Mouse (Mus musculus) MEL (cell line): ENCODE data around the gene Msl2. TPM values are rescaled to one million over a fixed set of nuclear protein-coding genes. Genes with fewer than 3 reads are reported as not detected.

Source experiments
- DNase-seq: peaks from one replicate; pipeline ENCODE4 v3.0.0; 2011; ENCODE audit warnings: low read depth, low spot score
- H3K27ac ChIP-seq: 2 replicates; pipeline ENCODE4 v1.5.1; 2012; ENCODE audit warnings: low read depth, mild to moderate bottlenecking, control low read depth, low read length, moderate library complexity; ENCODE audit not compliant: control insufficient read depth
- H3K27me3 ChIP-seq, 2 experiments: fragments of 150-350 bp in 1 of 2; sonication (generic) in 1 of 2; 2 replicates each; pipeline ENCODE4 v1.6.1; 2012; ENCODE audit warnings: low read length in 2 of 2, mild to moderate bottlenecking in 2 of 2, improper control_type of control experiment in 1 of 2, moderate library complexity in 1 of 2; ENCODE audit not compliant: insufficient read depth in 2 of 2, control insufficient read depth in 1 of 2
- H3K36me3 ChIP-seq, 2 experiments: 2 replicates each; pipeline ENCODE4 v1.6.1; 2012 to 2014; ENCODE audit warnings: low read length in 2 of 2, improper control_type of control experiment in 1 of 2, inconsistent platforms in 1 of 2, mild to moderate bottlenecking in 1 of 2; ENCODE audit not compliant: insufficient read depth in 2 of 2, control insufficient read depth in 1 of 2
- H3K4me1 ChIP-seq, 2 experiments: fragments of 150-350 bp in 1 of 2; sonication (generic) in 1 of 2; 2 replicates each; pipeline ENCODE4 v1.6.1; 2012; ENCODE audit warnings: low read length in 2 of 2, improper control_type of control experiment in 1 of 2, mild to moderate bottlenecking in 1 of 2; ENCODE audit not compliant: insufficient read depth in 2 of 2, control insufficient read depth in 1 of 2
- H3K4me3 ChIP-seq, 2 experiments: fragments of 150-350 bp in 1 of 2; sonication (generic) in 1 of 2; 2 replicates each; pipeline ENCODE4 v1.5.1; 2012; ENCODE audit warnings: low read depth in 2 of 2, low read length in 2 of 2, mild to moderate bottlenecking in 2 of 2, moderate library complexity in 2 of 2, control low read depth in 1 of 2, improper control_type of control experiment in 1 of 2; ENCODE audit not compliant: control insufficient read depth in 1 of 2, insufficient read depth in 1 of 2
- H3K79me2 ChIP-seq: 2 replicates; pipeline ENCODE4 v1.6.1; 2012; ENCODE audit warnings: mild to moderate bottlenecking, low read length, moderate library complexity; ENCODE audit not compliant: control insufficient read depth, poor library complexity, insufficient read depth
- H3K9ac ChIP-seq: 2 replicates; pipeline ENCODE4 v1.6.1; 2012; ENCODE audit warnings: low read depth, mild to moderate bottlenecking, control low read depth, low read length, moderate library complexity; ENCODE audit not compliant: control insufficient read depth, poor library complexity, severe bottlenecking
- H3K9me3 ChIP-seq: fragments of 150-350 bp; sonication (generic); replicated peaks from 2 replicates; pipeline ENCODE4 v1.6.1; 2012; ENCODE audit warnings: mild to moderate bottlenecking, low read length, improper control_type of control experiment, moderate library complexity; ENCODE audit not compliant: insufficient read depth
- BHLHE40 ChIP-seq: IDR thresholded peaks from 2 replicates; pipeline ENCODE4 v1.6.1; 2012; ENCODE audit warnings: low read depth, mild to moderate bottlenecking, inconsistent platforms, low read length, improper control_type of control experiment, borderline replicate concordance
- CHD1 ChIP-seq: IDR thresholded peaks from 2 replicates; pipeline ENCODE4 v1.6.1; 2012; ENCODE audit warnings: low read depth, mild to moderate bottlenecking, inconsistent platforms, low read length, improper control_type of control experiment
- CHD2 ChIP-seq: IDR thresholded peaks from 2 replicates; pipeline ENCODE4 v1.6.1; 2011; ENCODE audit warnings: low read length, improper control_type of control experiment
- CTCF ChIP-seq, 3 experiments: IDR thresholded peaks in 2 of 3; conservative IDR thresholded peaks in 1 of 3; 2 replicates each; pipeline ENCODE4 v1.5.1; 2011 to 2012; ENCODE audit warnings: low read length in 3 of 3, low read depth in 2 of 3, mild to moderate bottlenecking in 2 of 3, improper control_type of control experiment in 1 of 3, inconsistent platforms in 1 of 3, mixed read lengths in 1 of 3, moderate library complexity in 1 of 3; ENCODE audit not compliant: control insufficient read depth in 1 of 3, insufficient read depth in 1 of 3, poor library complexity in 1 of 3, severe bottlenecking in 1 of 3
- E2F4 ChIP-seq: IDR thresholded peaks from 2 replicates; pipeline ENCODE4 v1.6.1; 2011; ENCODE audit warnings: low read depth, low read length, improper control_type of control experiment, borderline replicate concordance
- ELF1 ChIP-seq: IDR thresholded peaks from 2 replicates; pipeline ENCODE4 v1.6.1; 2014; ENCODE audit warnings: low read depth, mild to moderate bottlenecking, inconsistent platforms, low read length, improper control_type of control experiment, moderate library complexity
- EP300 ChIP-seq, 2 experiments: IDR thresholded peaks; 2 replicates each; pipeline ENCODE4 v1.6.1; 2011; ENCODE audit warnings: improper control_type of control experiment in 2 of 2, low read length in 2 of 2, low read depth in 1 of 2, mild to moderate bottlenecking in 1 of 2
- ETS1 ChIP-seq: IDR thresholded peaks from 2 replicates; pipeline ENCODE4 v1.6.1; 2012; ENCODE audit warnings: low read depth, mild to moderate bottlenecking, inconsistent platforms, low read length, improper control_type of control experiment, moderate library complexity
- GABPA ChIP-seq: IDR thresholded peaks from 2 replicates; pipeline ENCODE4 v1.6.1; 2012; ENCODE audit warnings: low read depth, mild to moderate bottlenecking, inconsistent platforms, low read length, improper control_type of control experiment, moderate library complexity
- GATA1 ChIP-seq: IDR thresholded peaks from 2 replicates; pipeline ENCODE4 v1.6.1; 2011; ENCODE audit warnings: low read depth, low read length, improper control_type of control experiment
- HCFC1 ChIP-seq: IDR thresholded peaks from 2 replicates; pipeline ENCODE4 v1.6.1; 2012; ENCODE audit warnings: low read depth, mild to moderate bottlenecking, inconsistent platforms, low read length, improper control_type of control experiment, moderate library complexity
- JUND ChIP-seq: IDR thresholded peaks from 2 replicates; pipeline ENCODE4 v1.6.1; 2011; ENCODE audit warnings: low read depth, mild to moderate bottlenecking, improper control_type of control experiment, low read length
- KAT2A ChIP-seq: conservative IDR thresholded peaks from 2 replicates; pipeline ENCODE4 v1.6.1; 2012; ENCODE audit warnings: low read depth, low read length, improper control_type of control experiment, inconsistent platforms
- MAFK ChIP-seq: IDR thresholded peaks from 2 replicates; pipeline ENCODE4 v1.6.1; 2011; ENCODE audit warnings: low read depth, mild to moderate bottlenecking, low read length, improper control_type of control experiment, borderline replicate concordance
- MAX ChIP-seq: IDR thresholded peaks from 2 replicates; pipeline ENCODE4 v1.6.1; 2011; ENCODE audit warnings: low read length, improper control_type of control experiment
- MAZ ChIP-seq: IDR thresholded peaks from 2 replicates; pipeline ENCODE4 v1.6.1; 2012; ENCODE audit warnings: low read depth, mild to moderate bottlenecking, inconsistent platforms, low read length, improper control_type of control experiment
- MEF2A ChIP-seq: IDR thresholded peaks from 2 replicates; pipeline ENCODE4 v1.6.1; 2014; ENCODE audit warnings: low read depth, mild to moderate bottlenecking, inconsistent platforms, low read length, improper control_type of control experiment; ENCODE audit not compliant: poor library complexity, insufficient replicate concordance, severe bottlenecking; ENCODE audit errors: extremely low read depth
- MXI1 ChIP-seq: IDR thresholded peaks from 2 replicates; pipeline ENCODE4 v1.6.1; 2011; ENCODE audit warnings: mild to moderate bottlenecking, low read depth, low read length, improper control_type of control experiment
- MYB ChIP-seq: IDR thresholded peaks from 2 replicates; pipeline ENCODE4 v1.6.1; 2011; ENCODE audit warnings: mild to moderate bottlenecking, low read depth, low read length, improper control_type of control experiment
- NELFE ChIP-seq: IDR thresholded peaks from 2 replicates; pipeline ENCODE4 v1.6.1; 2011; ENCODE audit warnings: low read depth, low read length, improper control_type of control experiment
- NRF1 ChIP-seq: IDR thresholded peaks from 2 replicates; pipeline ENCODE4 v1.6.1; 2014; ENCODE audit warnings: low read depth, mild to moderate bottlenecking, inconsistent platforms, low read length, improper control_type of control experiment, moderate library complexity; ENCODE audit not compliant: poor library complexity, insufficient read depth, severe bottlenecking
- POLR2A ChIP-seq, 2 experiments: IDR thresholded peaks; 2 replicates each; pipeline ENCODE4 v1.6.1; 2011 to 2012; ENCODE audit warnings: low read length in 2 of 2, mild to moderate bottlenecking in 2 of 2, control low read depth in 1 of 2, improper control_type of control experiment in 1 of 2, low read depth in 1 of 2, moderate library complexity in 1 of 2; ENCODE audit not compliant: control insufficient read depth in 1 of 2, insufficient read depth in 1 of 2, poor library complexity in 1 of 2
- POLR2AphosphoS2 ChIP-seq: IDR thresholded peaks from 2 replicates; pipeline ENCODE4 v1.6.1; 2011; ENCODE audit warnings: low read length, improper control_type of control experiment
- POLR2AphosphoS5 ChIP-seq: IDR thresholded peaks from 2 replicates; pipeline ENCODE4 v1.6.1; 2012; ENCODE audit warnings: low read depth, borderline replicate concordance, mild to moderate bottlenecking, inconsistent platforms, low read length, moderate library complexity, mixed read lengths
- RAD21 ChIP-seq: IDR thresholded peaks from 2 replicates; pipeline ENCODE4 v1.6.1; 2011; ENCODE audit warnings: mild to moderate bottlenecking, low read depth, low read length, improper control_type of control experiment
- RCOR1 ChIP-seq: IDR thresholded peaks from 2 replicates; pipeline ENCODE4 v1.6.1; 2012; ENCODE audit warnings: low read depth, mild to moderate bottlenecking, inconsistent platforms, low read length, improper control_type of control experiment
- SIN3A ChIP-seq: IDR thresholded peaks from 2 replicates; pipeline ENCODE4 v1.6.1; 2012; ENCODE audit warnings: low read length, improper control_type of control experiment, inconsistent platforms
- SMC3 ChIP-seq: IDR thresholded peaks from 2 replicates; pipeline ENCODE4 v1.6.1; 2011; ENCODE audit warnings: low read depth, low read length, improper control_type of control experiment
- TBP ChIP-seq: IDR thresholded peaks from 2 replicates; pipeline ENCODE4 v1.8.0; 2011; ENCODE audit warnings: low read depth, low read length, improper control_type of control experiment
- TCF12 ChIP-seq: IDR thresholded peaks from 2 replicates; pipeline ENCODE4 v1.6.1; 2014; ENCODE audit warnings: low read depth, mild to moderate bottlenecking, inconsistent platforms, low read length, improper control_type of control experiment, moderate library complexity
- UBTF ChIP-seq: IDR thresholded peaks from 2 replicates; pipeline ENCODE4 v1.6.1; 2012; ENCODE audit warnings: low read depth, mild to moderate bottlenecking, inconsistent platforms, low read length, improper control_type of control experiment, moderate library complexity, borderline replicate concordance; ENCODE audit not compliant: insufficient read depth
- USF1 ChIP-seq: IDR thresholded peaks from 2 replicates; pipeline ENCODE4 v1.6.1; 2014; ENCODE audit warnings: low read depth, mild to moderate bottlenecking, inconsistent platforms, low read length, improper control_type of control experiment, moderate library complexity
- USF2 ChIP-seq, 2 experiments: IDR thresholded peaks; 2 replicates each; pipeline ENCODE4 v1.6.1; 2011 to 2012; ENCODE audit warnings: improper control_type of control experiment in 2 of 2, low read length in 2 of 2, borderline replicate concordance in 1 of 2, inconsistent platforms in 1 of 2, low read depth in 1 of 2, mild to moderate bottlenecking in 1 of 2; ENCODE audit not compliant: insufficient read depth in 1 of 2
- ZC3H11A ChIP-seq: IDR thresholded peaks from 2 replicates; pipeline ENCODE4 v1.6.1; 2012; ENCODE audit warnings: low read depth, mild to moderate bottlenecking, inconsistent platforms, low read length, improper control_type of control experiment
- ZMIZ1 ChIP-seq: IDR thresholded peaks from 2 replicates; pipeline ENCODE4 v1.6.1; 2012; ENCODE audit warnings: low read depth, mild to moderate bottlenecking, inconsistent platforms, low read length, improper control_type of control experiment, moderate library complexity
- ZNF384 ChIP-seq: IDR thresholded peaks from 2 replicates; pipeline ENCODE4 v1.6.1; 2012; ENCODE audit warnings: low read depth, mild to moderate bottlenecking, inconsistent platforms, low read length, improper control_type of control experiment
- polyA plus RNA-seq, 2 experiments: library from polyadenylated mRNA; stranded (reverse) in 1 of 2; unstranded in 1 of 2; fragments of >175 nt in 1 of 2; fragments of >200 nt in 1 of 2; gene quantifications; 2 replicates each; pipeline versions ENCODE4 v1.2.1 to v1.2.4; 2012; ENCODE audit warnings: low replicate concordance in 2 of 2, low read depth in 1 of 2; ENCODE audit not compliant: insufficient read length in 2 of 2, insufficient read depth in 1 of 2, missing spikeins in 1 of 2
- total RNA-seq: library from RNA; depleted of rRNA; stranded (reverse); fragments of 300-350 nt; gene quantifications from 2 replicates; pipeline ENCODE4 v1.2.3, GENCODE M21; 2012

Msl2 gene
- total and polyA plus RNA-seq, 3 experiments = 19.7 to 39.6 (median 29.6) TPM

DNA sequence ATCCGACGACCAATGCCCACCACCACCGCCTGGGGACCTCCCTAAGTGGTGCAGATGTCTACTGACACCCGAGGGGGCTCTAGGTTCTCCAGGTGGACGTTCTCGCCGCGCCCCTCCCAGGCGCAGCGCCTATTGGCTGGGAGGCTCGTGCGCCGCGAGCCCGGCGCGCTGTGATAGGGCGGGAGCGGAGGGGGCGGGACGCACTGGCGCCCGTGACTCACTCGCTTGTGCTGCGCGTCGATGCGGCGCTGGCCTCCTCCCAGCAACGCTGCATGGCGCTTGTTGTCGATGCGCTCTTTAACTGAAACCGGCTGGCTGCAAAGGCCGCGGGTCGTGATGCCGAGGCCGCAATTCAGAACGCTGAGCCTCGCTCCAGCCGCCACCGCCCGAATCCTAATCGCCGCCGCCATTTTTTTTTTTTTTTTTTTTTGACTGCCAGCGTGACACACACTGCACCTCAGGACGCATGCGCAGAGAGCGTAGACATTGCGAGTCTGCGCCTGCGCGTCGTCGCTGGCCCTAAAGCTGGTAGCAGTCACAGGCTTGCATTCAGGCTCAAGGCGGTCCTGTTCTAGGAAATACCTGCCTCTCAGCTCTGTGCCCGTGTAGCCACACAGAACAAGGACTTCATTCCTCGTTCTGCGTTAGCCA is 39.3 kb upstream of the Msl2 start, which contains the start of gene Pccb:
Gene Pccb (minus strand): TSS at position 451 of the 651 bp plus-strand sequence.
- no peak for TF ChIP-seq RAD21
- no peak for TF ChIP-seq JUND
- TF ChIP-seq ETS1 = no peak; the same call in 1 of the 2 replicates
- 0 out of 2 replicates have a peak, but pooled peaks have one; percentile 12 for TF ChIP-seq UBTF
- no peak for TF ChIP-seq MAFK
- no peak for TF ChIP-seq CHD2
- TF ChIP-seq EP300 (IDR thresholded peaks at IDR 0.05; ENCODE audit: low read depth in 1 of 2, low read length in 2 of 2) = no peak
- no peak for TF ChIP-seq SMC3
- peak; percentile 55 for TF ChIP-seq TCF12
- TF ChIP-seq USF1 = peak; percentile 66
- peak; percentile 98 for TF ChIP-seq ZNF384
- TF ChIP-seq NRF1 = peak; percentile 98
- no peak for TF ChIP-seq KAT2A
- peak; percentile 93 for TF ChIP-seq NELFE
- TF ChIP-seq POLR2AphosphoS5 = peak; percentile 91; the same call in 1 of the 2 replicates
- TF ChIP-seq TBP = peak; percentile 72
- TF ChIP-seq USF2 (IDR thresholded peaks at IDR 0.05; ENCODE audit: borderline replicate concordance in 1 of 2, insufficient read depth in 1 of 2, low read depth in 1 of 2, low read length in 2 of 2) = no peak
- peak in 1 of 3 experiments; percentile 5; a peak in 1 of 6 replicates for TF ChIP-seq CTCF (IDR thresholded peaks at IDR 0.05 in 2 of 3, conservative IDR thresholded peaks at IDR 0.05 in 1 of 3; ENCODE audit: control insufficient read depth in 1 of 3, insufficient read depth in 1 of 3, low read depth in 2 of 3, low read length in 3 of 3, poor library complexity in 1 of 3, severe bottlenecking in 1 of 3)
- no peak for TF ChIP-seq ELF1
- no peak; the same call in 1 of the 2 replicates for TF ChIP-seq E2F4
- TF ChIP-seq SIN3A = peak; percentile 36; the same call in 1 of the 2 replicates
- no peak for TF ChIP-seq BHLHE40
- TF ChIP-seq CHD1 = no peak
- TF ChIP-seq ZC3H11A = no peak
- TF ChIP-seq MYB = no peak
- TF ChIP-seq MXI1 = peak; percentile 56; the same call in 1 of the 2 replicates
- peak; percentile 61; the same call in 1 of the 2 replicates for TF ChIP-seq MAZ
- TF ChIP-seq ZMIZ1 = peak; percentile 85
- TF ChIP-seq RCOR1 = no peak
- peak; percentile 72 for TF ChIP-seq MAX
- no peak for TF ChIP-seq MEF2A
- peak; percentile 69 for TF ChIP-seq HCFC1
- no peak for TF ChIP-seq GATA1
- peak; percentile 86 to 94 for TF ChIP-seq POLR2A (IDR thresholded peaks at IDR 0.05; ENCODE audit: control insufficient read depth in 1 of 2, insufficient read depth in 1 of 2, low read depth in 1 of 2, low read length in 2 of 2, poor library complexity in 1 of 2)
- TF ChIP-seq GABPA = no peak
- peak; percentile 78; the same call in 1 of the 2 replicates for TF ChIP-seq POLR2AphosphoS2
- Histone ChIP-seq H3K27ac (peak within 1 kb of the TSS; percentile 91), H3K36me3 (no peaks in the 10 kb centered on the region), H3K79me2 (peaks cover 2% of the 10 kb centered on the region; the same call in 1 of the 2 replicates), H3K9ac (peak within 1 kb of the TSS; percentile 88), H3K4me1 (no peaks in the 10 kb centered on the region; a peak in 1 of 4 replicates), H3K4me3 (peak within 1 kb of the TSS; percentile 81 to 85), H3K27me3 (no peaks in the 10 kb centered on the region), H3K9me3 (no peaks in the 10 kb centered on the region)
- DNase-seq = peak; percentile 97
